Mouse (Mus musculus) forebrain, embryonic 13.5 days (tissue): ENCODE measurements around the gene a. TPM values are rescaled to one million over a fixed set of nuclear protein-coding genes. Genes with fewer than 3 reads are reported as not detected.
"Not testable (repeated sequence)": the region's sequence is repeated elsewhere in the genome, so short reads cannot be mapped to it uniquely, and the experiment has no call there.

ENCODE experiments used
- ATAC-seq: fragments of 200-750 bp; cut with Nextera tagmentation; 2 replicates; pipeline ENCODE4 v1.8.0; 2017
- H3K27ac ChIP-seq: fragments of 300-500 bp; sonication (generic); 2 replicates; pipeline ENCODE4 v1.5.1; 2015; ENCODE audit warnings: inconsistent platforms, mild to moderate bottlenecking, moderate library complexity
- H3K27me3 ChIP-seq: fragments of 300-500 bp; sonication (generic); 2 replicates; pipeline ENCODE4 v1.6.1; 2015; ENCODE audit warnings: mild to moderate bottlenecking, inconsistent platforms
- H3K36me3 ChIP-seq: fragments of 300-500 bp; sonication (generic); 2 replicates; pipeline ENCODE4 v1.6.1; 2015; ENCODE audit warnings: mild to moderate bottlenecking, inconsistent platforms; ENCODE audit not compliant: poor library complexity, severe bottlenecking
- H3K4me1 ChIP-seq: fragments of 300-500 bp; sonication (generic); 2 replicates; pipeline ENCODE4 v1.6.1; 2015; ENCODE audit warnings: inconsistent platforms
- H3K4me2 ChIP-seq: fragments of 300-500 bp; sonication (generic); 2 replicates; pipeline ENCODE4 v1.6.1; 2015; ENCODE audit warnings: inconsistent platforms, mild to moderate bottlenecking, moderate library complexity
- H3K4me3 ChIP-seq: fragments of 300-500 bp; sonication (generic); 2 replicates; pipeline ENCODE4 v1.5.1; 2015; ENCODE audit warnings: mild to moderate bottlenecking, inconsistent platforms
- H3K9ac ChIP-seq: fragments of 300-500 bp; sonication (generic); 2 replicates; pipeline ENCODE4 v1.6.1; 2015; ENCODE audit warnings: mild to moderate bottlenecking, inconsistent platforms
- H3K9me3 ChIP-seq: fragments of 300-500 bp; sonication (generic); replicated peaks from 2 replicates; pipeline ENCODE4 v1.6.1; 2016; ENCODE audit warnings: inconsistent platforms
- WGBS: fragments of 180-500 bp; shearing (Covaris S2); methylation state at CpG from one replicate; pipeline ENCODE4 v1.1.7; 2015; 5-methylcytosine and 5-hydroxymethylcytosine counted together
- polyA plus RNA-seq: library from polyadenylated mRNA; unstranded; fragments of >200 nt; fragmentation: Nextera tagmentation; extraction: Ambion mirVana; gene quantifications from 2 replicates; pipeline ENCODE4 v1.2.1, GENCODE M21; 2015

The a gene
- polyA plus RNA-seq, 1 experiment from 2014 or later = 0.49 TPM

DNA sequence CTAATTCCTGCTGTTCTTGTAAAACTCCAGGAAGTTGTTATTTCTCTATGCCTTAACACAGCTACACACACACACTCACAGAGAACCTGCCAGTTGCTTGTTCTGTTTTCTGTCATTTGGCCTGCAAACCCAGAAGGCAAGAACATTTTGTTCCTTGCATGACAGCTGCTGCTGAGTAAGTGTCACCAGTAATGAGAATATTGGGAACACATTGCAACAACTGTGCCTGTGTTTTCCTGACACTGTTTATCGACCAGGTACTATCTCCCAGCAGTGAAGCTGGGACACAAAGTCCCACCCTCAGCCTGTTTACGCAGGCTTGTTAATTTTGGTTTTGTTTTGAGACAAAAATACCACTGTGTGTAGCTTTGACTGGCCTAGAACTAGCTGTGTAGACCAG, 261.5 kb downstream of the a start:
- H3K36me3 ChIP-seq = no peaks in the 10 kb centered on the region
- peaks cover 13% of the 10 kb centered on the region for H3K4me1 ChIP-seq
- WGBS = 84% methylated on average over 2 of the region's 2 CpGs
- no peak overlapping the region for H3K4me3 ChIP-seq
- no peaks in the 10 kb centered on the region for H3K9me3 ChIP-seq
- H3K9ac ChIP-seq = no peak overlapping the region
- no peak for ATAC-seq
- H3K27me3 ChIP-seq = no peaks in the 10 kb centered on the region
- H3K4me2 ChIP-seq = no peak overlapping the region
- no peak overlapping the region for H3K27ac ChIP-seq

DNA sequence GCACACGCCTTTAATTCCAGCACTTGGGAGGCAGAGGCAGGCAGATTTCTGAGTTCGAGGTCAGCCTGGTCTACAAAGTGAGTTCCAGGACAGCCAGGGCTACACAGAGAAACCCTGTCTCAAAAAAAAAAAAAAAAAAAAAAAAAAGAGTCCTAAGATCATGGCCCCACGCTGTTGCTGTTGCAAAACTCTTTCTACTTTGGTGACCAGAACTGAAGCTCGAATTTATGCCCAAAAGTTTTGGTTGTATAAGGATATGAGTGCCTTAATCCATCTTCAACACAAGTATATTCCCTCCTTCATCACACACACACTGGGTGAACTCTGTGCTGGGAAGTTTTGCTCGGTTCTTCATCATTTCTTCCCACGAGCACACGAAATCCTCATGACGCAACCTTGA, 262.3 kb downstream of the a start:
- not testable (repeated sequence) for H3K9ac ChIP-seq, H3K36me3 ChIP-seq, H3K27me3 ChIP-seq, ATAC-seq, H3K4me2 ChIP-seq, H3K9me3 ChIP-seq, H3K4me3 ChIP-seq, H3K27ac ChIP-seq
- WGBS = 95% methylated on average over 8 of the region's 8 CpGs
- H3K4me1 ChIP-seq = peaks cover 13% of the 10 kb centered on the region

- 89% methylated on average over 3 of the region's 3 CpGs for WGBS
- Histone ChIP-seq H3K27ac (no peak overlapping the region), H3K9me3 (no peaks in the 10 kb centered on the region), H3K9ac (no peak overlapping the region), H3K4me3 (no peak overlapping the region), H3K36me3 (peaks cover 7% of the 10 kb centered on the region), H3K27me3 (no peaks in the 10 kb centered on the region), H3K4me1 (peaks cover 13% of the 10 kb centered on the region), H3K4me2 (no peak overlapping the region)
- no peak for ATAC-seq
These were observed 263.5 kb downstream of the a start for GRCm38 (mm10) chr2:155054672-155055071.

GRCm38 (mm10) chr2:155056076-155056578, 264.9 kb downstream of the a start:
- WGBS = 81% methylated on average over 5 of the region's 5 CpGs
- Histone ChIP-seq H3K27me3 (no peaks in the 10 kb centered on the region), H3K4me3 (no peak overlapping the region), H3K4me2 (no peak overlapping the region), H3K9me3 (no peaks in the 10 kb centered on the region), H3K4me1 (peaks cover 8% of the 10 kb centered on the region), H3K27ac (no peak overlapping the region), H3K36me3 (peaks cover 16% of the 10 kb centered on the region), H3K9ac (no peak overlapping the region)
- no peak for ATAC-seq

GRCm38 (mm10) chr2:155057361-155057760, 266.2 kb downstream of the a start:
- Histone ChIP-seq H3K4me2 (no peak overlapping the region), H3K9ac (no peak overlapping the region), H3K27ac (no peak overlapping the region), H3K27me3 (no peaks in the 10 kb centered on the region), H3K4me1 (no peaks in the 10 kb centered on the region), H3K4me3 (no peak overlapping the region), H3K36me3 (peaks cover 28% of the 10 kb centered on the region), H3K9me3 (no peaks in the 10 kb centered on the region)
- 78% methylated on average over 1 of the region's 1 CpGs for WGBS
- ATAC-seq = no peak

DNA sequence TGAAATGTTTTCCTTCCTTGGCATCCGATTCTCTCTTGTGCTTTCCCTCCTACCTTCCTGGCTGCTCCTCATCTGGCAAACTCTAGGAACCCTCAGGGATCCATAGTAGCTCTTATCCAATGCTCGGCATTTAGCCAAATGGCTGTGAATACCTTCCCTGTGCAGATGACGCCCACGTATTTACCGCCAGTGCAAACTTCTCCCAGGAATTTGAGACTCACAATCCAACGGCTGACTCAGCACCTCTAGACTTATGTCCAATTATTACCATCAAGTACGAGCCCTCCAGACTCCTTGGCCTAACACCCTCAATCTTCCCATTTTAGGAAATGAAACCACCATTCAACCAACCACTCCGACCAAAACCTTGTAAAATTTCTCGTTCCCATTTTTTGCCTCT, 279.8 kb downstream of the a start:
- H3K4me3 ChIP-seq = no peak overlapping the region
- peaks cover 29% of the 10 kb centered on the region for H3K4me1 ChIP-seq
- no peak overlapping the region for H3K9ac ChIP-seq
- H3K9me3 ChIP-seq = no peaks in the 10 kb centered on the region
- WGBS = 95% methylated on average over 9 of the region's 9 CpGs
- no peak overlapping the region for H3K4me2 ChIP-seq
- no peaks in the 10 kb centered on the region for H3K27me3 ChIP-seq
- H3K36me3 ChIP-seq = peaks cover 27% of the 10 kb centered on the region
- no peak for ATAC-seq
- H3K27ac ChIP-seq = no peak overlapping the region

DNA sequence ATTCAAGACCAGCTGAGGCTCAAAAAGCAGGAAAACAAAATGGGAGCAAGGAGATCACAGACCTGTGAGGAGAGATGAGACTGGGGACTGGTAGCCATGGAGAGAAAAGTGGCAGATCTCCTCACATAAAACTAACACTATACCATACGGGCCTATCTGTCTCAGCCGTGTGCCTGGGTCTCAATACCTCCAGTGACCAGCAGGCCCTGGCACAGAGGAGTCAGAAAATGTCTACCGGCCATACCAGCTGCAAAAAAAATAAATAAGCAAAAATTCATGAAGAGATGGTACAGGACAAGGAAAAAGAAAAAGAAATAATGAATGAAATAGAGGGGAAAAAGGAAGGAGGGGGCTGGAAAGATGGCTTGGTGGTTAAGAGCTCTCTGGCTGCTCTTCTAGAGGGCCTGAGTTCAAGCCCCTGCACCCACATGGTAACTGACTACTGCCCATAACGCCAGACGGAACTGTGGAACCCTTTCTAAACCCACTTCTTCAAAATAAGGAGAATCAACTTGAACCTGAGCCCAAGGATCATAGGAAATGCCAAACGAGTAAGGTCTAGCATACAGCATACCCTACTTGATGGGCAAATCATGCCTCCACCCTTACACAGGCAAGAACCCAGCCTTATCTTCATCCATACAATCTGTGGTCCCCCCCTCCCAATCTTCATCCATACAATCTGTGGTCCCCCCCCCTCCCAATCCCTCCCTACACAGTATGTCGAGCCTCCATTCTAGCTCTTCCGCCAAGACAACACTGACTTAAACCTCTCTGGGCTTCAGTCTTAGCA, 281.3 kb downstream of the a start:
- Histone ChIP-seq H3K4me2 (peak overlapping the region; percentile 76), H3K9me3 (no peaks in the 10 kb centered on the region), H3K9ac (peak overlapping the region; percentile 88), H3K4me3 (peak overlapping the region; percentile 71; the same call in 1 of the 2 replicates), H3K4me1 (peaks cover 29% of the 10 kb centered on the region), H3K27me3 (no peaks in the 10 kb centered on the region), H3K27ac (no peak overlapping the region), H3K36me3 (peaks cover 12% of the 10 kb centered on the region)
- no peak for ATAC-seq
- WGBS = 85% methylated on average over 8 of the region's 8 CpGs

GRCm38 (mm10) chr2:155073347-155073746, 282.1 kb downstream of the a start:
- Histone ChIP-seq H3K27ac (peak overlapping the region; percentile 77), H3K4me3 (peak overlapping the region; percentile 71), H3K4me2 (peak overlapping the region; percentile 76), H3K36me3 (peaks cover 4% of the 10 kb centered on the region), H3K9ac (peak overlapping the region; percentile 88), H3K27me3 (no peaks in the 10 kb centered on the region), H3K4me1 (peaks cover 29% of the 10 kb centered on the region), H3K9me3 (no peaks in the 10 kb centered on the region)
- 21% methylated on average over 3 of the region's 3 CpGs for WGBS
- no peak for ATAC-seq

GRCm38 (mm10) chr2:155073978-155074765, 283.0 kb downstream of the a start, which contains the start of gene Ahcy:
Gene Ahcy, minus strand, starts transcription at chr2:155074497.
- Histone ChIP-seq H3K4me3 (peak within 1 kb of the TSS; percentile 71), H3K4me1 (peaks cover 29% of the 10 kb centered on the region), H3K4me2 (peak within 1 kb of the TSS; percentile 76), H3K27ac (peak within 1 kb of the TSS; percentile 77), H3K27me3 (no peaks in the 10 kb centered on the region), H3K9me3 (no peaks in the 10 kb centered on the region), H3K9ac (peak within 1 kb of the TSS; percentile 88), H3K36me3 (no peaks in the 10 kb centered on the region)
- peak; percentile 97 for ATAC-seq
- under 1% methylated on average over 56 of the region's 56 CpGs for WGBS

- Histone ChIP-seq H3K36me3 (no peaks in the 10 kb centered on the region), H3K27ac (peak overlapping the region; percentile 77), H3K4me2 (peak overlapping the region; percentile 76), H3K4me3 (peak overlapping the region; percentile 71), H3K27me3 (no peaks in the 10 kb centered on the region), H3K9ac (peak overlapping the region; percentile 88), H3K9me3 (no peaks in the 10 kb centered on the region), H3K4me1 (peaks cover 29% of the 10 kb centered on the region)
- WGBS = 25% methylated on average over 12 of the region's 12 CpGs
- ATAC-seq = no peak; the same call in 1 of the 2 replicates
These were observed 283.6 kb downstream of the a start for GRCm38 (mm10) chr2:155074766-155075330.

DNA sequence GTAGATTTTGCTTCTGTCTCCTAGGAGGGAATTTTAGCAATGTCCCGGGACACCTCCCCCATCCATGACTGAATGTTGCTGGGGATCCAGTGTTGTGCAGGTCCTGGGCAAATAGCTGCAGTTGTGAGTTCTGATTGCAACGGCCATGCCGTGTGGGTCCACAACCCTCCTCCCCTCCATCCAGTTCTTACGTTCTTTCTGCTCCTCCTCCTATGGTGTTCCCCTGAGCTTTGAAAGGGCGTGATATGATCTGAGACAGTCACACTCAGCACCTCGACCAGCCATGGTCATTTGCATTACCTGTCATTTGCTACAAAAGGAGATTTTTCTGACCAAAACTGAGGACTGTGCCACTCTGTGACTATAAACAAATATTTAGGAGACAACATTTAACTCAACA, 284.4 kb downstream of the a start:
- H3K9me3 ChIP-seq = no peaks in the 10 kb centered on the region
- ATAC-seq = no peak
- no peaks in the 10 kb centered on the region for H3K27me3 ChIP-seq
- H3K27ac ChIP-seq = no peak overlapping the region
- H3K4me2 ChIP-seq = no peak overlapping the region
- peaks cover 29% of the 10 kb centered on the region for H3K4me1 ChIP-seq
- H3K36me3 ChIP-seq = no peaks in the 10 kb centered on the region
- WGBS = 89% methylated on average over 6 of the region's 6 CpGs
- H3K9ac ChIP-seq = no peak overlapping the region
- no peak overlapping the region for H3K4me3 ChIP-seq
